Mouse (Mus musculus) ovary, postnatal 36 days (tissue): ENCODE measurements around the gene Eps15l1.

Source experiments
- DNase-seq: peaks from one replicate; pipeline ENCODE4 v3.0.0; 2022; ENCODE audit warnings: low spot score, mixed read lengths

Eps15l1 gene

DNA sequence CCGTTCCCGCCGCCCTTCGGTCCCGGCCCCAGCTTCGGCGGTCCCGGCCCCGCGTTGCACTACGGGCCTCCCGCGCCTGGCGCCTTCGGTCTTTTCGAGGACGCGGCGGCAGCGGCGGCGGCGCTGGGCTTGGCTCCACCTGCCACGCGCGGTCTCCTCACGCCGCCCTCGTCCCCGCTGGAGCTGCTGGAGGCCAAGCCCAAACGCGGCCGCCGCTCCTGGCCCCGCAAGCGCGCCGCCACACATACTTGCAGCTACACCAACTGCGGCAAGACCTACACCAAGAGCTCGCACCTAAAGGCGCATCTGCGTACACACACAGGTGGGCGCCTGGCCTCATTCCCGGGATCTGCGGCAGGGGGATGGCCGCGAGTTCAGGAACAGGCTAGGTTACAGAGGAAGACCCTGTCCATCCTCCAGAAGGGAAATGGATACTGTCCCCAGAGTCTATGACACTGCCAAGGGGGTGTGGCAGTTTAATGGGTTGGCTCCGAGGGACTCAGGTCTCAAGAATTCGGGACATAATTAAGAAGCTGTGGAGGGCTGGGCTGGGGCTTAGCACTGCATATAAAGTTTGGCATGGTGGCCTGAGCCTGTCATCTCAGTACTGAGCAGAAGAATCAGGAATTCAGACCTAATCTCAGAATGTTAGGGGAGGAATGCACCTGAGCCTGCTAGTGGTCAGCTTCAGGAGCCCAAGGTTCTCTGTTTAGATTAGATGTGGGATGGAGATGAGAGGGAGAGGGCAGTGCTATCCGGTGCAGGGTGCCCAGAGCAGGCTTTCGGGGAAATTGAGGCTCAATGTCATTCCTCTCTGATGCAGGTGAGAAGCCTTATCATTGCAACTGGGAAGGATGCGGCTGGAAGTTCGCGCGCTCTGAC lies 101.1 kb downstream of the Eps15l1 start:
- peak; percentile 39 for DNase-seq

DNA sequence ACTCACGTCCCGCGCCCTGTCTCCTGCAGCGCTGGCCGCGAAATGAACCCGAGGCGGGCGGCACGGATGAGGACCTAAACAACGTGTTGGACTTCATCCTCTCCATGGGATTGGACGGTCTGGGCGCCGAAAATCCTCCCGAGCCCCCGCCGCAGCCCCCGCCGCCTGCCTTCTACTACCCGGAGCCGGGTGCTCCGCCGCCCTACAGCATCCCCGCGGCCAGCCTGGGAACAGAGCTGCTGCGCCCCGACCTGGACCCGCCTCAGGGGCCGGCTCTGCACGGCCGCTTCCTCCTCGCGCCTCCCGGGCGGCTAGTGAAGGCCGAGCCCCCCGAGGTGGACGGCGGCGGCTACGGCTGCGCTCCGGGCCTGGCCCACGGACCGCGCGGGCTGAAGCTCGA lies 101.9 kb downstream of the Eps15l1 start:
- DNase-seq = no peak

DNA sequence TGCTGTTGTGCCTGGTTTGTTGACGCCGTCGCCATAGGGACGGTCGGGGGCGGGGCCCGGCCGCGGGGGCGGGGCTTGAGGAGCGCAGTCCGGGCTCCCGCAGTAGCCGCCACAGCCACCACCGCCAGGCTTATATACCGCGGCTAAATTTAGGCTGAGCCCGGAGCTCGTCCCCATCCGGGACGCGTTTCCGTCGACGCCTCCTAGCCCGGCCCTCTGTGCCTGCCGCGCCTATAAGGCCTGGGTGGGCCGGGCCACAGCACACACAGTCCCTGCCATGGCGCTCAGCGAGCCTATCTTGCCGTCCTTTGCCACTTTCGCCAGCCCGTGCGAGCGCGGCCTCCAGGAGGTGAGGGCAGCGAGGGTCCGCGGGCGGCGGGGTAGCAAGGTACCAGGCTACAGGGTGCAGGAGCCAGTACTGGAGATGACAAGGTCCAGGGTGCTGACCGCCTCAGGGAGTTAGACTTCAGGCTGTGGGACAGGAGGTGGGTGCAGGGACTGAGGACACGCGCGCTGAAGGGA lies 102.4 kb downstream of the Eps15l1 start, which contains the start of gene Klf2:
TSS of gene Klf2 (plus strand) at position 233 of the 522 bp plus-strand sequence.
- peak; percentile 97 for DNase-seq

DNA sequence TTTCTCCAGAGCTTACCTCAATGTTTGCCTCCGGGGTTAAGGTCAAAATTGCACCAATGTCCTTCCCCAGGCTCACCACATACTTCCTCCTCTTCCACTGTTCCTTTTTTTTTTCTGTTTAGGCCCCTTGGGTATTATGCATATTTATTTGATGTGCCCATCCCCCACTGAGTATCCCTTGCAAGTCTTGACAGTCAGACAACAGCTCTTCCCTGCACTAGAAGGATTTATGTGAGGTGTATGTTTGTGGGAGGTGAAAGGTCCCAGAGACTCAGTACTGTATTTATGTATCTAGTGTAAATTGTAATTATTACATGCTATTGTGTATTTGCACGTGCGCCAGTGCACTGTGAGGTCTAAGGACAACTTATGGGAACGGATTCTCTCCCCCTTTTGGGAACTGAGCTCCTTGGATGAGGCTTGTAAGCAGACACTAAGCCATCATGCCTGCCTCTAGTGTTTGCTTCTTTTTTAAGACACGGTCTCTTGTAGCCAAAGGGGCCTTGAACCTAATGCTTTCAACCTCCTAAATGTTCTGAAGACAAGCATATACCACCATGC lies 103.4 kb downstream of the Eps15l1 start:
- DNase-seq = no peak

DNA sequence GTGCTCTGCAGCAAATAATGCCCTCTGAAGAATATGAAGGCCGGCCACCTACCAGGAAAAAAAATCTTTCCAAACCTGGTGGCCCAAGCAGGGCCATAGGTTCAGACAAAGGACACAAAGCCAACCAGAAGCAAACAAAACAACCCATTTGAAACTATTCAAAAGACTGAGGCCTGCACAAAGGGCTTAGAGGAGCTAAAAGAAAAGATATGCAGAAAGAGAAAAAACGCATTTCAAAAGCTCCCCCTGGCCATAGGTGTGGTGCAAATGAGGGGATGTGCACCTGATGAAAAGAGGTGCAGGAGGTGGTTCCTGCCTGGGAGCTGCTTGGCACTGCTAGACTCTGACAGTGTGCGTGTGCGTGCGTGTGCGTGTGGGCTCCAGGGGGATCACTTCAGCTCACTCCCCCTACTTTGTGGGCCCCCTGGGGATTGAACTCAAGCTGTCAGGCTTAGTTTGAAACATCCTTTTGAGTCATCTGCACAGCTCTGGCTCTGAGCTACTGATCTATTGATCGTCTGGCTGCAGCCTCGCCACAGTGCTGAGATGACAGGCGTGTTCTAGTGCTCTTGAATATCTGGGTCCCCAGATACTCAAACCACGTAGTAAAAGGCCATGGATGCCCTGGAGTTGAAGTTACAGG lies 105.1 kb downstream of the Eps15l1 start:
- DNase-seq = no peak

DNA sequence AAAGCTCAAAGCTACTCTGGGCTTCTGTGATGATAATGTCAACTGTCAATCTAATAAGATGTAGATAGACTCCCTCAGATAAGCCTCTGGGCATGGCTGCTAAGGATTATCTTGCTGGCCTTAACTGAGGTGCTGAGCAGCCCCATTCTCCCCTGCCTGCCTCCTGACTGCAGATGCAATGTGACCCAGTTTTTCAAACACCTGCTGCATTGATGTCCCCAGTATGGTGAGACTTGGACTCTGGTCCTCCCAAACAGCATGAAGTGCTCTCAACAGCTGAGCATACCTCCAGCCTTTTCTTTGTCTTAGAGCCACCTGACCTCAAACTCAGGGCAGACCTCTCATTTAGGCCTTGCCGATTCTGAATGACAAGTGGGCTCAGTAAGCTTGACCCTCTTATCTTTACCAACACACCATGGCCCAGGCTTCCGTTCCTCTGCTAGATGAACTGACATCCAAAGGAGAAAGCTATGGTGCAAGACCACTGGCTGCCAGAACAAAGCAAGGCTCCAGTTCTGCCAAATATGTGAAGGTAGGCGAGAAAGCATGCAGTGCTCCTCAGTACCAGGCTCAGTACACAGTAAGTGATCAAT lies 108.2 kb downstream of the Eps15l1 start:
- DNase-seq = no peak

DNA sequence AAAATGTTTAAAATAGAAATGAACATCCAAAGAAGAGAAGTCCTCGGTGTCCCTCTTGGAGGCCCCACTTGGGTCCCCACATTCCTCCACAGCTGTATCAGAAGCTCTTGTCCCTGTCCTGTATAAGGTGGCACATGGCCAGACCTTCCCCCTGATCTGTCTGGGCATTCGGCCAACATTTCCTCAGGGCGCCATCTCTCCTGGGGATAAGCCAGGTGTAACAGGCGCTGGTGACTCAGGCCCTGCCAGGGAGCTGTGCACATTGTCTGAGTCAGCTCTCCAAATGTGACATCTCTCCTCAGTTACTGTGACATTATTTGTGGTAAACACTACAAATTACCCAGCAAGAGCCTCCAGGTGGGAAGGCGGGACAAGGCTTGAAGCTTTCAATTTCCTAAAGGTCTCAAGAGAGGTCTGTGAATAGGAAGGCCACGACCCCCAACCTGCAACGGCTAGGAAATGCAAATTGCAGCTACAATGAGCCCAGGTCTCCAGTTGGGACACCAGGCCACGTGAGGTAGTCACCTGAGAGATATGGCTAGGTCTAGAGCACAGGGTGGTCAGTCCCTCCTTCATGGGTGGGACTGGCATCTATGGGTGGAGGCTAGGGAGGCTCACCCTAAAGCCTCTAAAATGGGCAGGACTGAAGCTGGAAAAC lies 110.3 kb downstream of the Eps15l1 start:
- peak; percentile 44 for DNase-seq

DNA sequence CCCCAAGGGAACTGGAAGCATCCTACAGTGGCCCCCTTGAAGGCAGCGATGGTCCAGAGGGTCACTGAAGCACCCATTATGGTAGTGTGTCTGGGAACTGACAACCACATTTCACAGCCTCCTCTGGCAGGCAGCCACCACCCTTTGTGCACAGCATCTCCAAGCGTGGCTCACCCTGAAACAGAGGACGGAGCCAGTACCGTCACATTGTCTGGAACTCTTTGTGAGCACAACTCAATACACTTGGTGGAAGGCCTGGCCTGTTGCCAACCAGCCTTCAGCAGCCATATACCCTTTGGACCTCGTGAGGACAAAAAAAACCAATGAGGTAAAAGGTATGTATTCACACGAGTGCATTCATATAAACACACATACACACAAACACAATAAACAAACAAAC lies 113.0 kb downstream of the Eps15l1 start:
- no peak for DNase-seq

DNA sequence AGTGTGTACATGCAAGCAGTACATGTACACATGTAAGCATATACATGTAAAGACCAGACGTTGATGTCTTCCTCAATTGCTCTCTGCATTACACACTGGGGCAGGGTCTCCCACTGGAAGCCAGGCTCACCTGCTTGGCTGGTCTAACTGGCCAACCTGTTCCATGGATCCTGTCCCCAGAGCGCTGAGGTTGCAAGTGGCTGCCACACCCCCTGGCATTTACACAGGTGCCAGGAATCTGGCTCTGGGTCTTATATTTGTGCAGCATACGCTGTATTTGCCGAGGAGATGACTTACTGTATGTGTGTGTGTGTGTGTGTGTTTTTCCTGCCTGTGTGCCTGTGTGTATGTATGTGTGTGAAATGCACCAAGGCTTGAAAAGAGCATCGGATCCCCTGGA lies 114.3 kb downstream of the Eps15l1 start:
- no peak for DNase-seq

DNA sequence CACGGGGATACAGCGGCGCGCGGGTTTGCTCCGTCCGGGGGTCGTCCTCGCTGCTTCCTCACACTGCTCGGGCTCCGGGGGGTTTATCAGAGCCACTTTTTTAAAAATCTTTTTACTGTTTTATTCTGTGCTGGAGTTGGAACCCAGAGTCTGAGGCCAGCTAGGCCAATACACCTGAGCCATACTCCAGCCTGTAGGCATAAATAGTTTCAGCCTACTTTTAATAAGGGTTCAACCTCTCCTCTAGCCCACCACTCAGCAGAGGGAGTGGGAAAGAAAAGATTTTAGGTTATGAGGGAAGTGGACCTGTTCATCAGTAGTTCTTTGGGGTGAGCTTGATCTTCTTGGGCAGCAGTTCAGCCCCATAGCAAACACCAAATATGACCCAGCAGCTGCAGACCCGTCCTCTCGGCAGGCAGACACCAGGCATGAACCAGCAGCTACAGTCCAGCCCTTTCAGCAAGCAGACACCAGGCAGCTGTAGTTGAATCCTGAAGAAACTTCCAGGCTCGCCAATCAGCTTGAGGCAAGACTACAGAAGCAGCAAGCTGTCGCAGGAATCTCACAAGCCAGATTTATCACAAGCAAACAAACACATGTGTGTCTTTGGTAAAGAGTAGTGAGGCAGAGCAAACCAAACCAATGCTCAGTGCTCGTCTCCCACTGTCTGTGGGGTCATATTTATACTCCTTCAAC lies 115.9 kb downstream of the Eps15l1 start, which contains the start of gene Gm10282:
TSS of gene Gm10282 (minus strand) at position 51 of the 696 bp plus-strand sequence.
- DNase-seq = no peak

DNA sequence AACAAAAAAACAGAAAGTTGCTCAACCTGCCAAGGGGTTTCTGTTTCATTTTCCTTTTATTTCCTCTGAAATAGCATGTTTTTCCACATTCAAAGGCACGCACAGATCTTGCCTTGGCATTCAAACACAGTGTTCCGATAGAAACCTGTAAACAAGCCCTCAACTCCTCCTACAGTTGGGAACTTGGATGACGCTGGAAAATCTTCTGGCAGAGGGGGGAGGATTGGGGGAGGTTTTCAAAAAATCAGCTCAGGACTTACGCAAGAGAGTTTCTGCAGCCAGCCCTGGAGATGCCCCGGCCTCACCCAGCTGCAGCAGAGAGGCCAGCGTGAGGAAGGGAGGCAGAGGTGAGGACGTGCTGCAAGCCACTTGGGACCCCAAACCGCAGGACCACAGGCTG lies 117.6 kb downstream of the Eps15l1 start:
- DNase-seq = peak; percentile 71

DNA sequence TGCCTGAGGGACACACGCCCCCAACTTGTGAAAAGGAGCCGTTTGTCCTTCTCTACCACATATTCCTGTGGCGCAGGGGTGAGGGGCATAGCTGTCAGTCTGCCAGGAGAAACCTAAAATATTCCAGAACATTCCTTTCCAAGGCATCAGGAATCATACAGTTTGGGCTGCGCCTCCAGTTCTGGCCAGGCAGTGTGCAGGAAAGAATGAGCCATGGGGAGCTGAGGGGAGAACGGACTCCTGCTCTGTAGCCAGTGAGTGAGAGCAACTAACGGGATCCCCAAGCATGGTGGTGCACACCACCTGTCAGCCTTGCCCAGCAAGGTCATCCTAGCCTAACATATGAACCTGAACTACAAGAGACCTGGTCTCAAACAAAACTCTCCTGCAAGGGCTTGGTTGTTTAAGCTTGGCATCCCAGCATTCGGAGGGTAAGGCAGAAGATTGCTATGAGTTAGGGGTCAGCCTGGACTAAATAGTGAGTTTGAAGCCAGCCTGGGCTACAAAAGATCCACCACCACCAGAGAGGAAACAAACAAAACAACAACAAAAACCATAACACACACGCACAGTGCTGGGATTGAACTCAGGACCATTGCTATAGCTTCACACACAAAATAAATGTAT lies 118.2 kb downstream of the Eps15l1 start:
- DNase-seq = no peak

DNA sequence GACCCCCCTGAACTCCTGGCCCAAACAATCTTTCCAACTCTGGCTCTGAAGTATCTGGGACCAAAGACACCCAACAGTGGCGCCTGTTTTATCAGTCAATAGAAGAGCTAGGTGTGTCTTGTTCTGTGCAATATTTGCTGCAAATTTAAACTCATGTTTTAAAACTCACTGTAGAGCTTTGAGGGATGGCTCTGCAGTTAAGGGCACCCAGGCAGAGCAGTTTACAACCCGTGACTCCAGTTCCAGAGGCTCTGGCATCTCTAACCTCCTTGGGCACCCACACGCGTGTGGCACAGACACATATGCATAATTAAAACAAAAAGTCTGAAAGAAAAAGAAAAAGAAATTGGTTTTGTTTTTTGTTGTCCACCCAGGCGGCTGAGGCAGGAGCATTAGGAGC lies 119.8 kb downstream of the Eps15l1 start:
- no peak for DNase-seq

DNA sequence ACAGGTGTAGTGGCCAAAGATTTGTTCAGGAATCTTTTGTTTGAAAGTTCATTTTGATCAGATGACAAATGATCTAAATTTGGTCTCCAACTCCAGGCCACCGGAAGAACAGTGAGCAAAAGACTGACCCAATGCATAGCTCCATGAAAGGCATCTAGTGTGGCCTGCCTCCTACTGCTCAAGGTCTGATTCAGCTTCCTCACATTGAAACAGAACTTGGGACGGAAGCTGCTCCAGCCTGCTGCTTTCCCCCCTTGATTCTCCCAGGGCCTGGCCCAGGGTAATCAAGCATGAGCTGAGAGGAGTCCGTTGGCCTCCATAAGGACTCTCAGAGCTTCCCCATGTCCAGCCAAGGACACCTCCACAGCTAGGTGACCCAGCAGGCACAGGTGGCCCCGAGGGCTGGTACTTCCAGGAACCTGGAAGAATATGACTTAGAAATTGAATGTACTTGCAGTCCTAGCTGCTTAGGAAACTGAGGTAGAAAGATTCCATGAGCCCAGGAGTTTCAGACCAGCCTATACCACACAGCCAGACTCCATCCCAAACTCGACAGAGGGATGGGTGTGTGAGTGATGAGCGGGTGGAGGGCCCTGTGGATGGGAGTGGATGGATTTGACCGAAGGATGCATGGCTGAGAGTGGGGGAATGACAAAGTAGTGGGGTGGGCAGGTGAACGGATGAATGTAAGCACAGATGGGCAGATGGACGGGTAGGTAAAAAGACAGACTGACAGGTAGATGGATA lies 120.4 kb downstream of the Eps15l1 start:
- no peak for DNase-seq

DNA sequence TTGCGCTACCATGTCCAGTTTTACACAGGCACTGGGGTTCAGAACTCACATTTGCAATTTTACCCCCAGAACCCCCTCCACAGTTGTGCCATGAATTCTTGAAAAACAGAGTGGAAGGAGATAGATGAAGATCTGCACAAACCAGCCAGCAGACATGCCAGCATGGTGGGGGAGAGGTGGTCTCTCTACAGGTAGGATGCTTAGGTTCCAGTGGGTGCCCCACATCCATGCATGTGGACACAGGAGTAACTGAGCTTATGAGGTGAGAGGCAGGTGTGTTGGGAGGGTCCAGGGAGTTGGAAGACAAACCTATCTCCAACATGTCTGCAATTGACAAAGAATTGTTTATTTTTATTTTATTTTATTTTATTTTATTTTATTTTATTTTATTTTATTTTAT lies 122.3 kb downstream of the Eps15l1 start:
- no peak for DNase-seq

DNA sequence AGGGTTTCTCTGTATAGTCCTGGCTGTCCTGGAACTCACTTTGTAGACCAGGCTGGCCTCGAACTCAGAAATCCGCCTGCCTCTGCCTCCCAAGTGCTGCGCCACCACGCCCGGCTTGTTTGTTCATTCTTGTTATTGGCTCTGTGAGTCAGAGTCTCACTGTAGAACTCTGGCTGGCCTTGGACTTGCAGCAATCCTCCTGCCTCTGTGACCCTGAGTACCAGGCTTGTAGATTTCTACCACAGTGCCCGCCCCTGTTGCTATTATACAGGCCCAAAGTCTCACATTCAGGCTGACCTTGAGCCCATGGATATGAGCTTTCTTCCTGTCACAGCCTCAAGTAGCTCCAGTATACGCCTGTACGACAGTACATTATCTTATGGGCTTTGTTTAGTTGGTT lies 124.7 kb downstream of the Eps15l1 start:
- DNase-seq = no peak

DNA sequence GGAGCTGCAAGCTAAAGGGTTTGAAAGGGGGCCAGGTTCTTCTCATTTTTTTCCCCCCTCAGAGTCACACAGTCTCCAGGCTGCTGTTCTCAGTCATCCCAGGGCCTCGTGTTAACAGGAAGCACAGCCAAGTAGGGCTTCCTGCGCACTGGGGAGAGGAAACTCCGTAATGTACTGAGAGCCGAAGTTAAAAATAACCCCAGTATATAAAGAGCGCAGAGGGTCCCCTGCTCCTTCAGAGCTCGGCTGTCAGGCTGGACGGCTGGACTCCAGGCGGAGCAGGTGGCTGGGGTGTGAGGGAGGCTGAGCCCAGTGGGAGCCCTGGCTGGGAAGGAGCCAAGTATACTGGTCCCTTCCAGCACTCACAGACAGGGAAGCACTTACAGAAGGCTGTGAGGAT lies 125.6 kb downstream of the Eps15l1 start:
- DNase-seq = peak; percentile 49

DNA sequence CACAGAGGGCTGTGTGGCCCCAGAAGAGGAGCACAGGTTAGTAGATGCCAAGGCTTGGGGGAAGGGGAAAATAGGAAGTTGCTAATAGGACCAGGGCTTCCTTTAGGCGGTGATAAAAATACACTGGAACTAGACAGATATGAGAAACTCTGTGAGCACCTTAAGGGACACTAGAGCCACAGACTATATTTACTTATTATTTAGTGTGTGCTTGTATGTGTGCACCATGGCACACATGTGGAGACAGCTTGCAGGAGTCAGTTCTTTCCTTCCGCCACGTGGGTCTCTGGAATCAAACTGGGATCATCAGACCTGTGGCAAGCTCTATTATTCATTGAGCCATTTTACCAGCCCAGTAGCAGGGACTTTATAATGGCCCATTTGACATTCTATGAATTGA lies 126.1 kb downstream of the Eps15l1 start:
- no peak for DNase-seq

DNA sequence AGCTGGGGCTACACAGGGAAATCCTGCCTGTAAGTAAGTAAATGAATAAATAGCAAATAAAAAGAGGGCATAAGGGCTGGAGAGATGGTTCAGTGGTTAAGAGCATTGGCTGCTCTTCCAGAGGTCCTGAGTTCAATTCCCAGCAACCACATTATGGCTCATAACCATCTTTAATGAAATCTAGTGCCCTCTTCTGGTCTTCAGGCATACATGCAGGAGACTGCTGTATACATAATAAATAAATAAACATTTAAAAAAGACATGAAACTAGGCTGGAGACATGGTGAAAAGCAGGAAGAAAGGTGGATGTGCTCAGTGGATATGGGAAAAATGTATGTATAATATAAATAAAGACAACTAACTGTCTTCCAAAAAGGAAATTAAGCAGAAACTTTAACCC lies 128.0 kb downstream of the Eps15l1 start:
- no peak for DNase-seq

DNA sequence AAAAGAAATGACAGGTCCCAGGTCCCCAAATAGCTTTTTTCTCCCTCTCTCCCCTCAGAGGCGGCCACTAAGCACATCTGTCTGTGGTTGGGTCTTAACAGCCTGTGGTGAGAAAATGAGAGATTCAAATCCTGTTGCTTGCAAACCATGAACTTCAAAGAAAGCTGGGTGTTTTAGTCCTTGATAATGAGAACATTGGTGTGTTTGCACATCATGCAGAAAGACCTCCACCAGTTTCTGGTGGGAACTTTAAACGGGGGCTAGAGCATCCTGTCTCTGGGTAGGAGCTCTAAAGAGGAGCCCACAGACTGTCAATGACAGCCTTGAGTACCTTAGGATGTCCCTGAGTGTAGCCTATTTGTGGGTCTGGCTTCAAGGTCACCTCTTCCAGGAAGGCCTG lies 130.2 kb downstream of the Eps15l1 start:
- no peak for DNase-seq
